Mouse (Mus musculus) C2C12 (cell line): Measurements from ENCODE around the gene Plxnb1.

Experiments used
- CEBPB ChIP-seq: IDR thresholded peaks from one replicate; pipeline ENCODE4 v1.6.1; 2011; ENCODE audit warnings: low read depth, mild to moderate bottlenecking, control low read depth, moderate library complexity
- CTCF ChIP-seq: IDR thresholded peaks from one replicate; pipeline ENCODE4 v1.5.1; 2011; ENCODE audit not compliant: control insufficient read depth, insufficient read depth, insufficient read length
- FOSL1 ChIP-seq: IDR thresholded peaks from one replicate; pipeline ENCODE4 v1.8.0; 2011; ENCODE audit warnings: mild to moderate bottlenecking, low read length; ENCODE audit not compliant: poor library complexity, insufficient read depth, severe bottlenecking
- MAX ChIP-seq: IDR thresholded peaks from one replicate; pipeline ENCODE4 v1.6.1; 2011; ENCODE audit warnings: mild to moderate bottlenecking, control low read depth
- MYOD1 ChIP-seq: IDR thresholded peaks from one replicate; pipeline ENCODE4 v1.6.1; 2011; ENCODE audit warnings: low read depth; ENCODE audit not compliant: control insufficient read depth, insufficient read length
- MYOG ChIP-seq: IDR thresholded peaks from one replicate; pipeline ENCODE4 v1.6.1; 2011; ENCODE audit not compliant: control insufficient read depth, insufficient read length; ENCODE audit errors: extremely low read depth
- USF1 ChIP-seq: IDR thresholded peaks from one replicate; pipeline ENCODE4 v1.6.1; 2011; ENCODE audit warnings: low read depth, mild to moderate bottlenecking, control low read depth, moderate library complexity

DNA sequence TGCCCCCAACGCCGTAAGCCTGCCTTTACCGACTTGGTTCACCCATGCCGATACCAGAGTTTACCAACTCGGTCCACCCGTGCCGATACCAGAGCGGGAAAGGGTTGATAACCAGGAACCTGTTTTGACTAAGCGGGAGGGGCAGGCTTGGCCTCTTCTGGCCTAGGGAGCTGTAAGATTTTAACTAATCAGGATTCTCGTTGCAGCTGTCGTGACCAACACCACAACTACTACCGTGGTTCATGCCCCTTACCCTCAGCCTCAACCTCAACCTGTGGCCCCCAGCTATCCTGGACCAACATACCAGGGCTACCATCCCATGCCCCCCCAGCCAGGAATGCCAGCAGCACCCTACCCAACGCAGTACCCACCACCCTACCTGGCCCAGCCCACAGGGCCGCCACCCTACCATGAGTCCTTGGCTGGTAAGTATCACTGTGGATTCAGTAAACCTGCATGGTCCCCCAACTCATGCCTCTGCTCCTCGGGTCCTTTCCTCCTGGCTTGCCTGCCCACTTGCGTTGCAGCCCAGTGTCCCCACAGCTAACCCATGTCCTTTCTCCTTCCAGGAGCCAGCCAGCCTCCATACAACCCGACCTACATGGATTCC lies 39.0 kb upstream of the Plxnb1 start:
- TF ChIP-seq MAX, result no peak
- no peak for TF ChIP-seq CTCF
- TF ChIP-seq MYOD1, result no peak
- TF ChIP-seq USF1, result no peak
- no peak for TF ChIP-seq CEBPB
- no peak for TF ChIP-seq MYOG
- TF ChIP-seq FOSL1, result no peak
